Mouse (Mus musculus): Measurements from ENCODE around the gene Vmn2r115. TPM values are rescaled to one million over a fixed set of nuclear protein-coding genes. Genes with fewer than 3 reads are reported as not detected.
"Not testable (repeated sequence)": the region's sequence is repeated elsewhere in the genome, so short reads cannot be mapped to it uniquely, and the experiment has no call there.

Vmn2r115 gene
- not detected for total RNA-seq (2021)
- long read RNA-seq, experiment 1, result 0 reads
- long read RNA-seq, experiment 2, result 0 reads

GRCm38 (mm10) chr17:23343441-23343840 is at the start of gene Vmn2r115:
Gene Vmn2r115 (plus strand): TSS chr17:23343741.
- not testable (repeated sequence) for DNase-seq (ENCODE audit: low spot score in 2 of 2)

DNA sequence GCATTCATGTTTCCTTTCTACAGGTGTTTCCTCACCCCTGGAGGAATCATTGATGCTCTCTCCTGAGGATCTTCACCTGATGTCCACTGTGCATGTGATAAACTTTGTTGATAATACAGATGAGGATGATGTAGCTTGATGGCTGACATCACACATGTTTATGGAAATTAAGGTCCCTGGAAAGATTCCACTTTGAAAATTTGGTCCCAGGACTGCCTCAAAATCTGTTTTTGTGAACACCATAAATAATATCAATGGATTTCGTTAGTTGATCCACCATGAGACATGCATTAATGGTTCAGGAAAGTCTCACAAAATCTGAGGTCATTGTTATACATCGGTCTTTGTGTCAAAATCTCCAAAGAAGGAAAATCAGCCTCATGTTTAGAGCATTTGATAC is 31.1 kb upstream of the Vmn2r115 start, which contains the start of gene Vmn2r114:
Vmn2r114 (minus strand) TSS at position 101 of the 400 bp plus-strand sequence.
- DNase-seq (ENCODE audit: low spot score in 2 of 2), result not testable (repeated sequence)

DNA sequence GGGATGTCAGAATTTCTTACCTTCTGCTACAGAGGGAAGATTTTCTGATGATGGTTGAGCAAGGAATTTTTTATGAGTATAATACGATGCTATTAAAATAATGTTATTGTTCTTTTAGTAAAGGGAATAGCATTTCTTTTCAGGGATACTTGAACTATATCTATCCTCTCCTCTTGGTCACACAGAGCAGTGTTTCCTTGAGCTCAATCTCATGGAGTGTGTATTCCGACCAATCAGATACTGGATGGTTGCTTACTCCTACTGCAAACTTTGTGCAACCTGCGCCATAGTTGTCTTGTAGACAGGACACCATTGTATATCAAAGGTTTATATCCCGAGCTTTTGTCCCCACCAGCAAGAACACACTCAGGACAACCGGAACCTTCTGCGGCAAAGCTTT is 12.9 kb upstream of the Vmn2r115 start:
- no peak for DNase-seq (ENCODE audit: low spot score in 2 of 2)

DNA sequence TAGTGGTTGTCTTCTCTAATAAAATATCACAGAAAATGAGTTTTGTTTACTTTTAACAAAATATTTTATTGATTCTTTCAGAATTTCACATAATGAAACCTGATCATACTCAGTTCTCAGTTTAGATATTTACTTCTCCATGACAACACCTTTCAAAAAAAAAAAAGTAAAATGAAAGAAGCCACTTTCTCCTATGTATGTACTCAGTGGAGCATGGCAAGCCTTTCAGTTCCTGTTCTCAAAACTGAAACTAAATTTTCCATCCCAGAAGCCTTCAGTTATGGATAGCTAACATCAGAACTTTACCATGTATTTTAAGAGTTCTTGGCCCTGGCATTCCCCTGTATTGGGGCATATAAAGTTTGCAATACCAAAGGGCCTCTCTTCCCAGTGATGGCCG is 8.1 kb downstream of the Vmn2r115 start:
- no peak for DNase-seq (ENCODE audit: low spot score in 2 of 2)

DNA sequence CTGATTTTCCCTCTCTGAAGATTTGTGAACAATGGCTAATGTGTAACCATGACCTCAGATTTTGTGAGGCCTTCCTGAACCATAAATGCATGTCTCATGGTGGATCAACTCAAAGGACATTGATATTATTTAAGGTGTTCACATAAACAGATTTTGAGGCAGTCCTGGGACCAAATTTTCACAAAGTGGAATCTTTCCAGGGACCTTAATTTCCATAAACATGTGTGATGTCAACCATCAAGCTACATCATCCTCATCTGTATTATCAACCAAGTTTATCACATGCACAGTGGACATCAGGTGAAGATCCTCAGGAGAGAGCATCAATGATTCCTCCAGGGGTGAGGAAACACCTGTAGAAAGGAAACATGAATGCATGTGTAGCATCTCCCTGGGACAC is 40.8 kb downstream of the Vmn2r115 start, which contains the start of gene Vmn2r116:
Vmn2r116 (plus strand) TSS at position 301 of the 400 bp plus-strand sequence.
- not testable (repeated sequence) for DNase-seq (ENCODE audit: low spot score in 2 of 2)

Other genes with a start within 250 kb of the Vmn2r115 start
- gene Zfp40, start 150.5 kb upstream of the Vmn2r115 start, total RNA-seq (2021), result 10 to 100 TPM; 10.8 to 13.4 TPM
- gene Vmn2r114, start 31.2 kb upstream of the Vmn2r115 start, total RNA-seq (2021), result not detected
- gene Vmn2r116, start 40.9 kb downstream of the Vmn2r115 start, total RNA-seq (2021), result not detected
- gene Vmn2r117, start 136.0 kb downstream of the Vmn2r115 start, total RNA-seq (2021), result not detected
- 10 to 100 TPM in 1 of 2 experiments, 1 to 10 TPM in 1; 8.5 to 11.5 TPM for gene Zfp213, start 220.5 kb downstream of the Vmn2r115 start, total RNA-seq (2021)

Data from adrenal gland, postnatal 4 days (tissue).